Mouse (Mus musculus): ENCODE data around the gene Mpped1. TPM values are rescaled to one million over a fixed set of nuclear protein-coding genes. Genes with fewer than 3 reads are reported as not detected.

Mpped1 gene
- polyA plus RNA-seq (2012; fragmentation: generic; extraction: Trizol) = not detected

GRCm38 (mm10) chr15:83779387-83779786 lies at the start of gene Mpped1:
TSS of gene Mpped1 (plus strand) at chr15:83779467.
- Histone ChIP-seq H3K36me3 (ENCODE audit: control insufficient read depth, insufficient read depth) (no peaks in the 10 kb centered on the region), H3K27me3 (ENCODE audit: control insufficient read depth, insufficient read depth, insufficient read length) (peaks cover 67% of the 10 kb centered on the region), H3K79me2 (ENCODE audit: control insufficient read depth, insufficient read depth) (no peaks in the 10 kb centered on the region), H3ac (ENCODE audit: control insufficient read depth, insufficient read length) (no peak within 1 kb of the TSS), H3K4me2 (ENCODE audit: low read depth) (no peak within 1 kb of the TSS), H3K4me3 (no peak within 1 kb of the TSS)
- TF ChIP-seq MYOG (IDR thresholded peaks at IDR 0.05; ENCODE audit: control insufficient read depth in 1 of 3, insufficient read depth in 1 of 3, insufficient read length in 2 of 3, low read depth in 2 of 3) (no peak), POLR2AphosphoS2 (IDR thresholded peaks at IDR 0.05; ENCODE audit: insufficient read length, low read depth) (no peak), POLR2A (IDR thresholded peaks at IDR 0.05; ENCODE audit: insufficient read length, low read depth) (no peak), E2F4 (IDR thresholded peaks at IDR 0.05; ENCODE audit: insufficient read depth) (no peak), TCF12 (IDR thresholded peaks at IDR 0.05; ENCODE audit: insufficient read depth, poor library complexity, severe bottlenecking) (no peak)

- no peak overlapping the region for H3K4me2 ChIP-seq (ENCODE audit: low read depth)
- no peaks in the 10 kb centered on the region for H3K36me3 ChIP-seq (ENCODE audit: control insufficient read depth, insufficient read depth)
- no peak overlapping the region for H3ac ChIP-seq (ENCODE audit: control insufficient read depth, insufficient read length)
- TF ChIP-seq TCF12 (IDR thresholded peaks at IDR 0.05; ENCODE audit: insufficient read depth, poor library complexity, severe bottlenecking) (no peak), MYOG (IDR thresholded peaks at IDR 0.05; ENCODE audit: control insufficient read depth in 1 of 3, insufficient read depth in 1 of 3, insufficient read length in 2 of 3, low read depth in 2 of 3) (no peak), REST (IDR thresholded peaks at IDR 0.05; ENCODE audit: insufficient read depth, insufficient read length) (no peak), E2F4 (IDR thresholded peaks at IDR 0.05; ENCODE audit: insufficient read depth) (no peak), MYOD1 (IDR thresholded peaks at IDR 0.05; ENCODE audit: control insufficient read depth in 1 of 3, insufficient read length in 2 of 3, low read depth in 2 of 3) (no peak), POLR2A (IDR thresholded peaks at IDR 0.05; ENCODE audit: insufficient read length, low read depth) (no peak), SRF (IDR thresholded peaks at IDR 0.05; ENCODE audit: control insufficient read depth, insufficient read length, low read depth) (no peak), CEBPB (IDR thresholded peaks at IDR 0.05; ENCODE audit: insufficient read depth, poor library complexity, severe bottlenecking) (no peak), TCF3 (IDR thresholded peaks at IDR 0.05; ENCODE audit: insufficient read length, low read depth) (no peak), POLR2AphosphoS2 (IDR thresholded peaks at IDR 0.05; ENCODE audit: insufficient read length, low read depth) (no peak), USF1 (IDR thresholded peaks at IDR 0.05; ENCODE audit: low read depth) (no peak), MAX (IDR thresholded peaks at IDR 0.05; ENCODE audit: low read depth) (no peak)
- H3K4me3 ChIP-seq = no peak overlapping the region
- peaks cover 19% of the 10 kb centered on the region for H3K27me3 ChIP-seq (ENCODE audit: control insufficient read depth, insufficient read depth, insufficient read length)
- H3K79me2 ChIP-seq (ENCODE audit: control insufficient read depth, insufficient read depth) = no peaks in the 10 kb centered on the region
Observed at GRCm38 (mm10) chr15:83740676-83741422, 38.4 kb upstream of the Mpped1 start.

- Histone ChIP-seq H3K4me3 (no peak overlapping the region), H3K36me3 (ENCODE audit: control insufficient read depth, insufficient read depth) (no peaks in the 10 kb centered on the region)
- no peak for TF ChIP-seq E2F4 (IDR thresholded peaks at IDR 0.05; ENCODE audit: insufficient read depth)
- TF ChIP-seq POLR2AphosphoS2 (IDR thresholded peaks at IDR 0.05; ENCODE audit: insufficient read length, low read depth) = no peak
- no peak for TF ChIP-seq REST (IDR thresholded peaks at IDR 0.05; ENCODE audit: insufficient read depth, insufficient read length)
- no peak for TF ChIP-seq MYOG (IDR thresholded peaks at IDR 0.05; ENCODE audit: control insufficient read depth in 1 of 3, insufficient read depth in 1 of 3, insufficient read length in 2 of 3, low read depth in 2 of 3)
Observed at GRCm38 (mm10) chr15:83742018-83742417, 37.2 kb upstream of the Mpped1 start.

GRCm38 (mm10) chr15:83746311-83746710 lies 33.0 kb upstream of the Mpped1 start:
- Histone ChIP-seq H3ac (ENCODE audit: control insufficient read depth, insufficient read length) (no peak overlapping the region), H3K27me3 (ENCODE audit: control insufficient read depth, insufficient read depth, insufficient read length) (peaks cover 41% of the 10 kb centered on the region), H3K4me2 (ENCODE audit: low read depth) (no peak overlapping the region), H3K36me3 (ENCODE audit: control insufficient read depth, insufficient read depth) (no peaks in the 10 kb centered on the region), H3K79me2 (ENCODE audit: control insufficient read depth, insufficient read depth) (no peaks in the 10 kb centered on the region), H3K4me3 (no peak overlapping the region)
- no peak for TF ChIP-seq SRF (IDR thresholded peaks at IDR 0.05; ENCODE audit: control insufficient read depth, insufficient read length, low read depth)
- TF ChIP-seq USF1 (IDR thresholded peaks at IDR 0.05; ENCODE audit: low read depth) = no peak
- no peak for TF ChIP-seq TCF3 (IDR thresholded peaks at IDR 0.05; ENCODE audit: insufficient read length, low read depth)
- TF ChIP-seq MYOG (IDR thresholded peaks at IDR 0.05; ENCODE audit: control insufficient read depth in 1 of 3, insufficient read depth in 1 of 3, insufficient read length in 2 of 3, low read depth in 2 of 3) = no peak

More at GRCm38 (mm10) chr15:83742018-83742417, 37.2 kb upstream of the Mpped1 start:
- Histone ChIP-seq H3K27me3 (ENCODE audit: control insufficient read depth, insufficient read depth, insufficient read length) (peaks cover 18% of the 10 kb centered on the region), H3K79me2 (ENCODE audit: control insufficient read depth, insufficient read depth) (no peaks in the 10 kb centered on the region), H3ac (ENCODE audit: control insufficient read depth, insufficient read length) (no peak overlapping the region), H3K4me2 (ENCODE audit: low read depth) (no peak overlapping the region)

- Histone ChIP-seq H3K36me3 (ENCODE audit: control insufficient read depth, insufficient read depth) (no peaks in the 10 kb centered on the region), H3K4me2 (ENCODE audit: low read depth) (no peak overlapping the region), H3ac (ENCODE audit: control insufficient read depth, insufficient read length) (no peak overlapping the region), H3K27me3 (ENCODE audit: control insufficient read depth, insufficient read depth, insufficient read length) (peaks cover 42% of the 10 kb centered on the region), H3K4me3 (no peak overlapping the region), H3K79me2 (ENCODE audit: control insufficient read depth, insufficient read depth) (no peaks in the 10 kb centered on the region)
- no peak for TF ChIP-seq USF1 (IDR thresholded peaks at IDR 0.05; ENCODE audit: low read depth)
Observed at GRCm38 (mm10) chr15:83748986-83749385, 30.3 kb upstream of the Mpped1 start.

All from myocyte (in vitro differentiated cells).